In genomic region chr5:111720726-111721125, GRCm38 (mm10) we compare ENCODE assay signal across 18 mouse cellular contexts. TPM values are rescaled to one million over a fixed set of nuclear protein-coding genes. Genes with fewer than 3 reads are reported as not detected.
DNase-seq lines count a peak whose midpoint lies in the region; ATAC-seq lines count a peak whose summit lies in the region.
"Had no signal": no experiment of that assay in that cellular context is flagged by ENCODE, and none has a peak within 500 bp of the region (broad histone marks: within the 10 kb centered on the region; RNA-seq: fewer than 3 reads in every experiment).

No protein-coding gene starts in this region.

- peak; percentile 56; the same call in 1 of the 2 replicates for ATAC-seq in frontal cortex, adult (ENCODE audit: low TSS enrichment)
- no peak for ATAC-seq in erythroblast, adult 5-6 weeks (replicated peaks; ENCODE audit: low FRiP score, poor library complexity, severe bottlenecking)
- ATAC-seq: hindbrain, postnatal 0 days; liver, embryonic 12.5 days; lung, postnatal 0 days had no signal

- intact Hi-C loops in left cerebral cortex, postnatal 25 days (cut with DNase I): loop anchor here (2.0 kb wide), 1 partner anchor 70 kb away; no protein-coding TSS in a partner anchor

- no peak for DNase-seq in frontal cortex, postnatal 25 days (ENCODE audit: low spot score in 2 of 2)
- DNase-seq in right cerebral cortex, adult 2 months (ENCODE audit: low spot score in 2 of 2): peak; percentile 55 to 63
- no peak for DNase-seq in right cerebral cortex, postnatal 14 days
- DNase-seq in left cerebral cortex, postnatal 25 days (ENCODE audit: low spot score in 2 of 2): peak; percentile 46 to 86
- no peak for DNase-seq in thymus, postnatal 4 days
- DNase-seq: adrenal gland, postnatal 14 days; B cell, adult 2 months; cerebellum, adult 8-10 months; heart, postnatal 36 days; kidney, adult 11 months had no signal

RNA-seq across cellular contexts. Expression of gene Gm26897, which starts 13.0 kb away (rescaled TPM):
- not detected for total RNA-seq in left cerebral cortex, postnatal 25 days (2021)
- not detected in 2 replicates for total RNA-seq in erythroblast, adult 5-6 weeks (2015; ENCODE audit: low replicate concordance)
- total RNA-seq in erythroblast, adult 5-6 weeks (2017; ENCODE audit: low replicate concordance): not detected in 2 replicates
- total RNA-seq: adrenal gland, postnatal 14 days; gastrocnemius, postnatal 4 days; heart, postnatal 36 days; hindbrain, postnatal 0 days; layer of hippocampus, adult 2 months; megakaryocyte progenitor cell, adult 5-6 weeks had no signal

Comparison
In these comparisons a context has a peak if more than half of its experiments do, and no peak if none do; other contexts are left out.
1. DNase-seq: peak in right cerebral cortex, adult 2 months (2 of 2) and left cerebral cortex, postnatal 25 days (2 of 2); none in frontal cortex, postnatal 25 days (0 of 2), right cerebral cortex, postnatal 14 days (single experiment) and thymus, postnatal 4 days (single experiment).